Mouse (Mus musculus): Measurements from ENCODE around the gene Hexim1.
A peak's percentile ranks its signal among the peaks of the same experiment; 100 is the strongest.

The Hexim1 gene

GRCm38 (mm10) chr11:103161449-103161848 lies 45.4 kb downstream of the Hexim1 start:
- peak; percentile 28 for DNase-seq

GRCm38 (mm10) chr11:103162132-103162531 lies 46.1 kb downstream of the Hexim1 start:
- DNase-seq, result peak; percentile 32

- no peak for DNase-seq
These were observed 48.4 kb downstream of the Hexim1 start for GRCm38 (mm10) chr11:103164391-103164790.

GRCm38 (mm10) chr11:103168690-103169390 lies 52.8 kb downstream of the Hexim1 start:
- DNase-seq, result peak; percentile 79

Measured in retina, postnatal 1 day (tissue).